Mouse (Mus musculus) liver, embryonic 14.5 days (tissue): ENCODE measurements around the gene Ube2h.

Experiments
- CTCF ChIP-seq: IDR thresholded peaks from 2 replicates; pipeline ENCODE4 v1.5.1; 2016; ENCODE audit warnings: antibody characterized with exemption, low read depth, control low read depth
- EP300 ChIP-seq: IDR thresholded peaks from 2 replicates; pipeline ENCODE4 v1.6.1; 2016; ENCODE audit warnings: antibody characterized with exemption, low read depth

- TF ChIP-seq EP300 (no peak), CTCF (no peak)
Observed at GRCm38 (mm10) chr6:30340231-30340873, 36.0 kb upstream of the Ube2h start.
